Mouse (Mus musculus) right cerebral cortex, postnatal 14 days (tissue): ENCODE measurements around the gene Aff3.
"Not testable (repeated sequence)": the region's sequence is repeated elsewhere in the genome, so short reads cannot be mapped to it uniquely, and the experiment has no call there.

Experiments
- DNase-seq: peaks from one replicate; pipeline ENCODE4 v3.0.0; 2022

Aff3 gene

GRCm38 (mm10) chr1:38470817-38471216, 193.9 kb downstream of the Aff3 start:
- DNase-seq: no peak

DNA sequence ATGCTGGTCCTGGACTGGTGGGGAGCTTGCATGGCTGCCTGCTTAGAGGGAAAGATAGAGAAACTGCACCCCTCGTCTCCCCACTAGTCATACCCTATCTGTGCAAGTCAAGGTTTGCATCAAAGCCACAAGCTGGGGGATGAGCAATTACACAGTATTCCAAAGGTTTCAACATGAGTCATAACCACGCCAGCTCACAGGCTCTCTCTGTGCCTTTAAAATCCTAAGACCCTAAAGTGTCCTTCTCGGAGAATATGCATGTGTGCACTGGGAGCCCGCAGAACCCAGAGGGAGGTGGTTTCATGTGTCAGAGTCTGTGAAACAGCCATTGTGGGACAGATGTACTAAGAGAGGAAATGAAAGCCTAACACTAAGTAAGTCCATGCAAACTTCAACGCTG, 194.6 kb downstream of the Aff3 start:
- no peak for DNase-seq

GRCm38 (mm10) chr1:38467305-38468083, 197.3 kb downstream of the Aff3 start:
- DNase-seq: no peak

DNA sequence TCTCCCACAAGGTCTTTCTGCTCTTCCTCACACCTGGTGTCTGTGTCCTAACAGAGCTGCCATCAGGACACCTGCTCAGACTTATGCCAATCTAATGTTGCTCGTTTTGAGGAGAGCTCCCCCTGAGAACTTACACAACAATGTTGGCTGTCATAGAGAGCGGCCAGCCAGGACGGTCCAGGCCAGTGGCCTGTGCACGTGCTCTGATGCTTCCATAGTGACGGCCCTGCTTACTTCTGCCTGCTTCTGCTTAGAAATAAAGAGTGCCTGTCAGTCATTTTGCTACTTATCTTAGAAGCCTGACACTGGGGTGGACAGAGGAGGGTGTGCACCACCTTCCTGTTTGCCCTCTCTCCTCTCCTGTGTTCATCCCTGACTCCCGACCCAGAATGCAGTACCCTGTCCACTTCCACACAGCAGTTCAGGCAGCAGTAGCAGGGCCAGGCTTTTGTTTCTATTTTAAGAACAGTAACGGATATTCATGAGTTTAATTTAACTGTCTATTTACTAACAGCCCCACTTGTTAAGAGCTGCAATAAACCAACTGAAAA, 208.0 kb downstream of the Aff3 start:
- no peak for DNase-seq

GRCm38 (mm10) chr1:38454921-38455320, 209.8 kb downstream of the Aff3 start:
- no peak for DNase-seq

GRCm38 (mm10) chr1:38451367-38451766, 213.4 kb downstream of the Aff3 start:
- DNase-seq: no peak

DNA sequence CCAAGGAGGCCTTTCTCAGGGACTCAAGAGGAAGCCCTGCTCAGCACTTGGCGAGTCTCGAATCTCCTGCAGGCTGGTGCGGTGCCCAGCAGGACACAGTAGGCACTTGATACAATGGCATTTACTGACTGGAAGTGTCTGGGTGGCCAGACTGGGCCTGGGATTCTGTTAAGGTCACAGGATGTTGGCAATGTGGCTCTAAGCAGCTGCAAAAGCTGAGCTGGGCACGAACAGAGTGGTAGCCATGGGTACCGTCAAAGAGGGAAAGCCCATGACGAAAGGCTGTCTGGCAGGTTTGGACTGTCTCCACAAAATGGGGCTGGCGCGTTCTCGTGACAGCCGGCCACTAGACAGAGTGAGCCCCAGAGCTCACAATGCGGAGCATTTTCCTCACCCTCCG, 214.1 kb downstream of the Aff3 start:
- peak; percentile 60 for DNase-seq

DNA sequence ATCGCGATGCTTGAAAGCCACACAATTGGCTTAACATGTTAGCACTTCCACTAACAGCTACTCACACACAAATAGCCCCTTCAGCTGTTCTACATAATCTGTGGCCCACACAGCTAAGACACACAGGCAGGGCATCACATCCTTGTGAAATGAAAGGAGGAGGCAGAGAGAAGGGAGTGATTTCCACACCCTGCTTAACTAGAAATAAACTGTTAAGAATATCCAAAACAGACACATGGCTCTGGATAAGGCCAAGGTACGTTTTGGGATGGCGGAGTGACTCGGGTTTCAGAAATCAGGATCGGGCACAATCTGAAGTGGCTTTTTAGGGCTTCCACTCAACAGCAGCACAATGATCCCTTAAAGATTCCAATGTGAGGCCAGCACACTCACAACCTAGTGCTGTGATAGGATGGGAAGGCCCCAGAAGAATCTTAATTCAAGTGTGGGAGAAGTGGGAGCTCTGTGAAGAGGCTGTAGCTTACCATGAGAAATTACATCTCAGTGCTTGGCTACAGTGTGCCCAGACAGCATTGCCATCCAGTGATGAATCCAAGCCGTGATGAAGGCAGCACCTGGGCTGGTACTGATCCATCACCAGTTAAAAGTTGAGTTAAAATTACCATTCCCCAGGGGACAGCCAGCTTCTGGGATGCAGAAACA, 214.8 kb downstream of the Aff3 start:
- DNase-seq: no peak

GRCm38 (mm10) chr1:38448854-38449253, 215.9 kb downstream of the Aff3 start:
- no peak for DNase-seq

- DNase-seq: no peak
These were observed 217.2 kb downstream of the Aff3 start for GRCm38 (mm10) chr1:38447581-38447980.

GRCm38 (mm10) chr1:38446152-38446820, 218.5 kb downstream of the Aff3 start:
- no peak for DNase-seq

GRCm38 (mm10) chr1:38442887-38443286, 221.9 kb downstream of the Aff3 start:
- no peak for DNase-seq

- no peak for DNase-seq
These were observed 222.3 kb downstream of the Aff3 start for GRCm38 (mm10) chr1:38442479-38442878.

- no peak for DNase-seq
These were observed 223.0 kb downstream of the Aff3 start for GRCm38 (mm10) chr1:38441800-38442199.

GRCm38 (mm10) chr1:38440471-38440815, 224.3 kb downstream of the Aff3 start:
- DNase-seq: no peak

GRCm38 (mm10) chr1:38439751-38440470, 224.8 kb downstream of the Aff3 start:
- DNase-seq: no peak

DNA sequence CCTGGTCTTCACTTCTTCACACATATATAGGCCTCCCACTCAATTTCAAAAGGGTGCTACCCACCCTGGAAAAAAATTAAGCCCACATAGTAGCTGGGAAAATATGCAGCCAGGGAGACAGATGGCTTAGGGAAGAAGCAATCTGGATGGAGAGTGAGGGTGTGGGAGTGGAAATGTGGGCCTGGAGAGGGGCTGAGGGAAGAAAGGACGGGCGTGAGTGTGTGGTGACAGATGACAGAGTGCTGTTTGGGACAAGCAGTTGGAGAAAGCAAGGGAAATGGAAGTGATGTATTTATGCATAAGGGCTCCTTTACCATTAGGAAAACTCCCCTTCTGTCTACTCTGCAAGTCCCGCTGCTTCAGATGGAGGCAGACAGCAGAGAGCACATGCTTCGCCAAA, 226.3 kb downstream of the Aff3 start:
- DNase-seq: peak; percentile 49

GRCm38 (mm10) chr1:38437671-38438070, 227.1 kb downstream of the Aff3 start:
- DNase-seq: no peak

DNA sequence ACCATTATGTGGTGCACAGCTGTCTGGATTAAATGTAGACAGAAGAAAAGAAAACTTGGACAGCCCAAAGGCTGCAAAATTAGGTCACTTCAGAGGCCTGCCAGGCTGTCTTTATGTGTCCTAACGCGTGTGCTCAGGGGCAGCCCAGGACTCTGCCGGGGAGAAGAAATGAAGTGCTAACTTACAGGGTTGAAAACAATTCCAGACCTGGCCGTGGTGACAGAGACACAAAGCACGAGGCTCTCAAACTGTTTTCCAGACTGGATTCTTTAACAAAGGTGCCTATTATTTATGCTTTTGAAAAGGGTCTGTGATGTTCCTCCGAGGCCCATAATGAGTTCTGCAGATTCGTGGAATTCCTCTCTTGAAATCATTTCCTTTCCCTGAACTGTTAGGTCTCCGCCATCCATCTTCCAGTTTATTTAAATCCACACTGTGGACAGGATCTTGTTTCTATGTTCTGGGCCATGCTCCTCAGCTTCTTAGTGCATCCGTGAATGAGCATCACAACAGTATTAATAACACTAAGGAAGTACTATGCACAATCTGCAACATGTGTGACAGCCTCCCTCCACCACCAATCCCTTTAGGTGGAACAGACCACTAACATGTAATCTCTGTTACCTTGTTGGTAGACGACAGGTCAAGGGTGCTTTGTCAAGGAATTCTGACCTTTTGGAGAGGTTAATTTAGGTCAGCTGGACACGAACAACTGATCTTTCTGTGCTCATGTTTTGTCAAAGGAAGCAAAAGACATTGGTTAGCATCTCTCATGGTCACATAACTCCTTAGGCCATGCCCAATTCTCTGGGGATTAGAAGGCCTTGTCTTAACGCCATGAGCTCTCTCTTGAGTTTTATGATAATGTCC, 228.0 kb downstream of the Aff3 start:
- DNase-seq: no peak

- DNase-seq: not testable (repeated sequence)
These were observed 234.4 kb downstream of the Aff3 start for GRCm38 (mm10) chr1:38430311-38430710.

- DNase-seq: peak; percentile 34
These were observed 235.8 kb downstream of the Aff3 start for GRCm38 (mm10) chr1:38428708-38429683.
